Mouse (Mus musculus): ENCODE measurements at regions not wholly inside any gene's neighbourhood (a gene's known extent, or its start where the extent isn't known, plus 50 kb on each side); places are given as distances from the start of the nearest gene placed in this dataset.
"Not testable (repeated sequence)": the region's sequence is repeated elsewhere in the genome, so short reads cannot be mapped to it uniquely, and the experiment has no call there.

GRCm38 (mm10) chr6:60657117-60657911, 172.3 kb downstream of the Snca start:
- intact Hi-C loops (cut with DNase I), result no loop called here
- no peak for DNase-seq

- DNase-seq; intact Hi-C loops (cut with DNase I): not testable (repeated sequence)
Measured at GRCm38 (mm10) chr6:60646983-60647617, 182.6 kb downstream of the Snca start.

- intact Hi-C loops (cut with DNase I), result no loop called here
- no peak for DNase-seq
Measured at GRCm38 (mm10) chr6:60642251-60642650, 187.4 kb downstream of the Snca start.

DNA sequence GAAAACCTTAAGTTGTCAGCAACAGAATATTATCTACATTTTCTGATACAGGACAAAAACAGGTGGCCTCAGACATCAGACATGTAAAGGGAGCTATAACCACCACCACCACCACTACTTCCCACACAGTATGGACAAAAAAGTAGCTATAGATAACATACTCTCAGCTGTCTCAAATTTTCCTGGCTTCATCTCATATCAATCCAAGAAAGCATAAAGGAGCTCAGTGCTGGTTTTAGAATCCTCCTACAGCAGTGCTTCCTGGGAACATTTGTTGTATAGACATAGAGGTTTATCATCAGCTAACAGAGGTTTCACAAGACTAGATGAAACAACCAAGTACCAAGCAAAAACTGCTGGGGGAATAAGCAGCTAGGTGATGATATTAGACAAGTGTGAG, 213.3 kb downstream of the Snca start:
- intact Hi-C loops (cut with DNase I), result no loop called here
- DNase-seq, result no peak

GRCm38 (mm10) chr6:60600201-60600600, 229.5 kb downstream of the Snca start:
- intact Hi-C loops (cut with DNase I), result no loop called here
- no peak for DNase-seq

DNA sequence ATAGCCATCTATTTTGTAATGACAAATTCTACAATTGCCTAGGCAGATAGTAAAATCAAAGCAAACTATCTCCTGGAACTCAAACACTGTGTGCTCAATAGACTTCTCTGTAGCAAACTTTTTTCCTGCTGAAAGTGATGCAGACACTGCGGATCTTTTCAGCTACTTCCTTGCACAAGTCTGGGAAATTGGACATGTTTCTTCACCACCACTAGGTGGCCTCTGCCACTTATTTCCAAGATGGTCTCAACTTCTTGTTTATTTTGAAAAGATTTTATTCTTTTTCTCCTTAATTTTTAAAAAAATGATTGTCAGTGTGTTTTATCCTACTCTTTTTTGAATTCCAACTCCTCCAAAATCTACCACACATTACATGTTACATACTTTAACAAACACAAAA, 265.4 kb downstream of the Snca start:
- DNase-seq, result no peak
- intact Hi-C loops (cut with DNase I), result no loop called here

DNA sequence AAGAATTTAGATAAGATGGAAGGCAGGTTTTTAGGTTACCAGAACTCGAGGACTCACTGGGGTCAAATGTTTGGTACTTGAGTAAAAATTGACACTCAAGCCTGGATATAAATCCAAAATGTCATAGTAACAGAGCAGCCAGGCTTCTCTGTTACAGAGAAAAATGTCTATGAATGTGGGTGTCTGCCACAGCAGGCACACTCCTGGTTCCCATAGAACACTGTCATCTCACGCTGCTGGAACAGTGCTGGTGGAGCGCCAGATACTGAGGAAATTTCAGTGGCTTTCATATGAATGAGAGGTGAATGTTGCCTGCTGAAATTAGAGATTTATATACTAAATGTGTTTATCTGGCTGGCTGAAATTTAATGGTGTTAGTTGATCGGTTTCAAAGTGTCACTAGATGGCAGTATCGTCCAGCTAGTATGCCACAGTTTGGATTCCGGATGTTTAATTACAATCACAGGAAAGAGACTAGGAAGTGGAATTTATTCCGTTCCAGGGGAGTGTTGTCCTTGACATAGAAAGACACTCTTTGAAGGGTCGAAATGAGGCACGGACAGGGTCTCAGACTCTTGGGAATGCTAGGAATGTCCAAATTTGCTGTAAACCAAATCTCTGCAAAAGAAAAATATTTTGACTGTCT, 273.9 kb downstream of the Snca start:
- intact Hi-C loops (cut with DNase I), result loop anchor here (5.0 to 10.0 kb wide), 2 partner anchors 392 to 749 kb away; no protein-coding TSS in a partner anchor
- DNase-seq, result no peak

All from gastrocnemius, postnatal 36 days (tissue).